Mouse (Mus musculus): Measurements from ENCODE around the gene Fsd2. TPM values are rescaled to one million over a fixed set of nuclear protein-coding genes. Genes with fewer than 3 reads are reported as not detected.

The Fsd2 gene
- polyA plus RNA-seq, 1 experiment from 2014 or later: 0.15 TPM

- 88% methylated on average over 7 of the region's 7 CpGs for WGBS
- ATAC-seq (replicated peaks; ENCODE audit: low FRiP score) (no peak), DNase-seq (ENCODE audit: low spot score) (no peak)
- no peak overlapping the region for H3K27ac ChIP-seq (ENCODE audit: low read depth, low read length)
- no peaks in the 10 kb centered on the region; the same call in 1 of the 2 replicates for H3K36me3 ChIP-seq (ENCODE audit: control insufficient read depth, insufficient read depth, low read length)
- H3K4me3 ChIP-seq (ENCODE audit: low read depth, low read length): no peak overlapping the region
- no peak overlapping the region for H3K9ac ChIP-seq (ENCODE audit: low read length)
- no peaks in the 10 kb centered on the region for H3K4me1 ChIP-seq (replicated peaks; ENCODE audit: control insufficient read depth, insufficient read depth, low read length)
- H3K9me3 ChIP-seq (ENCODE audit: control insufficient read depth, low read length): no peaks in the 10 kb centered on the region
- no peaks in the 10 kb centered on the region for H3K27me3 ChIP-seq (ENCODE audit: control insufficient read depth, insufficient read depth, low read length)
- H3K4me2 ChIP-seq (ENCODE audit: low read depth, low read length, severe bottlenecking): no peak overlapping the region
Observed at GRCm38 (mm10) chr7:81578413-81578812, 11.7 kb upstream of the Fsd2 start.

GRCm38 (mm10) chr7:81577872-81578271, 11.1 kb upstream of the Fsd2 start:
- ATAC-seq (replicated peaks; ENCODE audit: low FRiP score) (no peak), DNase-seq (ENCODE audit: low spot score) (no peak)
- Histone ChIP-seq H3K27me3 (ENCODE audit: control insufficient read depth, insufficient read depth, low read length) (no peaks in the 10 kb centered on the region), H3K9ac (ENCODE audit: low read length) (no peak overlapping the region), H3K4me3 (ENCODE audit: low read depth, low read length) (no peak overlapping the region), H3K4me1 (replicated peaks; ENCODE audit: control insufficient read depth, insufficient read depth, low read length) (no peaks in the 10 kb centered on the region), H3K27ac (ENCODE audit: low read depth, low read length) (no peak overlapping the region), H3K36me3 (ENCODE audit: control insufficient read depth, insufficient read depth, low read length) (no peaks in the 10 kb centered on the region; the same call in 1 of the 2 replicates), H3K9me3 (ENCODE audit: control insufficient read depth, low read length) (no peaks in the 10 kb centered on the region), H3K4me2 (ENCODE audit: low read depth, low read length, severe bottlenecking) (no peak overlapping the region)
- WGBS: 90% methylated on average over 3 of the region's 3 CpGs

GRCm38 (mm10) chr7:81575606-81576005, 8.9 kb upstream of the Fsd2 start:
- Histone ChIP-seq H3K36me3 (ENCODE audit: control insufficient read depth, insufficient read depth, low read length) (no peaks in the 10 kb centered on the region; the same call in 1 of the 2 replicates), H3K9me3 (ENCODE audit: control insufficient read depth, low read length) (no peaks in the 10 kb centered on the region), H3K27ac (ENCODE audit: low read depth, low read length) (no peak overlapping the region), H3K4me3 (ENCODE audit: low read depth, low read length) (no peak overlapping the region), H3K9ac (ENCODE audit: low read length) (no peak overlapping the region), H3K27me3 (ENCODE audit: control insufficient read depth, insufficient read depth, low read length) (no peaks in the 10 kb centered on the region), H3K4me1 (replicated peaks; ENCODE audit: control insufficient read depth, insufficient read depth, low read length) (no peaks in the 10 kb centered on the region), H3K4me2 (ENCODE audit: low read depth, low read length, severe bottlenecking) (no peak overlapping the region)
- 95% methylated on average over 10 of the region's 10 CpGs for WGBS
- no peak for ATAC-seq (replicated peaks; ENCODE audit: low FRiP score)
- no peak for DNase-seq (ENCODE audit: low spot score)

GRCm38 (mm10) chr7:81573821-81574220, 7.1 kb upstream of the Fsd2 start:
- no peaks in the 10 kb centered on the region for H3K4me1 ChIP-seq (replicated peaks; ENCODE audit: control insufficient read depth, insufficient read depth, low read length)
- DNase-seq (ENCODE audit: low spot score): no peak
- 95% methylated on average over 9 of the region's 9 CpGs for WGBS
- no peak for ATAC-seq (replicated peaks; ENCODE audit: low FRiP score)
- H3K9me3 ChIP-seq (ENCODE audit: control insufficient read depth, low read length): no peaks in the 10 kb centered on the region
- no peak overlapping the region for H3K4me2 ChIP-seq (ENCODE audit: low read depth, low read length, severe bottlenecking)
- no peaks in the 10 kb centered on the region; the same call in 1 of the 2 replicates for H3K36me3 ChIP-seq (ENCODE audit: control insufficient read depth, insufficient read depth, low read length)
- no peaks in the 10 kb centered on the region for H3K27me3 ChIP-seq (ENCODE audit: control insufficient read depth, insufficient read depth, low read length)
- no peak overlapping the region for H3K9ac ChIP-seq (ENCODE audit: low read length)
- H3K27ac ChIP-seq (ENCODE audit: low read depth, low read length): no peak overlapping the region
- no peak overlapping the region for H3K4me3 ChIP-seq (ENCODE audit: low read depth, low read length)

- Histone ChIP-seq H3K9me3 (ENCODE audit: control insufficient read depth, low read length) (no peaks in the 10 kb centered on the region), H3K4me2 (ENCODE audit: low read depth, low read length, severe bottlenecking) (no peak overlapping the region)
- no peak for DNase-seq (ENCODE audit: low spot score)
Observed at GRCm38 (mm10) chr7:81573397-81573796, 6.7 kb upstream of the Fsd2 start.

GRCm38 (mm10) chr7:81572610-81573268, 6.0 kb upstream of the Fsd2 start:
- 83% methylated on average over 6 of the region's 6 CpGs for WGBS
- DNase-seq (ENCODE audit: low spot score): no peak
- no peak for ATAC-seq (replicated peaks; ENCODE audit: low FRiP score)
- Histone ChIP-seq H3K36me3 (ENCODE audit: control insufficient read depth, insufficient read depth, low read length) (no peaks in the 10 kb centered on the region; the same call in 1 of the 2 replicates), H3K27ac (ENCODE audit: low read depth, low read length) (no peak overlapping the region), H3K4me2 (ENCODE audit: low read depth, low read length, severe bottlenecking) (peak overlapping the region; percentile 11; the same call in 1 of the 2 replicates), H3K4me1 (replicated peaks; ENCODE audit: control insufficient read depth, insufficient read depth, low read length) (no peaks in the 10 kb centered on the region), H3K9ac (ENCODE audit: low read length) (no peak overlapping the region), H3K27me3 (ENCODE audit: control insufficient read depth, insufficient read depth, low read length) (no peaks in the 10 kb centered on the region), H3K4me3 (ENCODE audit: low read depth, low read length) (no peak overlapping the region), H3K9me3 (ENCODE audit: control insufficient read depth, low read length) (no peaks in the 10 kb centered on the region)

More at GRCm38 (mm10) chr7:81573397-81573796, 6.7 kb upstream of the Fsd2 start:
- H3K9ac ChIP-seq (ENCODE audit: low read length): no peak overlapping the region
- no peak overlapping the region for H3K27ac ChIP-seq (ENCODE audit: low read depth, low read length)
- no peak overlapping the region for H3K4me3 ChIP-seq (ENCODE audit: low read depth, low read length)
- ATAC-seq (replicated peaks; ENCODE audit: low FRiP score): no peak
- no peaks in the 10 kb centered on the region; the same call in 1 of the 2 replicates for H3K36me3 ChIP-seq (ENCODE audit: control insufficient read depth, insufficient read depth, low read length)
- no peaks in the 10 kb centered on the region for H3K4me1 ChIP-seq (replicated peaks; ENCODE audit: control insufficient read depth, insufficient read depth, low read length)
- no peaks in the 10 kb centered on the region for H3K27me3 ChIP-seq (ENCODE audit: control insufficient read depth, insufficient read depth, low read length)
- WGBS: 94% methylated on average over 6 of the region's 6 CpGs

GRCm38 (mm10) chr7:81571941-81572441, 5.2 kb upstream of the Fsd2 start:
- Histone ChIP-seq H3K27me3 (ENCODE audit: control insufficient read depth, insufficient read depth, low read length) (no peaks in the 10 kb centered on the region), H3K36me3 (ENCODE audit: control insufficient read depth, insufficient read depth, low read length) (no peaks in the 10 kb centered on the region; the same call in 1 of the 2 replicates), H3K27ac (ENCODE audit: low read depth, low read length) (peak overlapping the region; percentile 84), H3K4me2 (ENCODE audit: low read depth, low read length, severe bottlenecking) (peak overlapping the region; percentile 80), H3K4me1 (replicated peaks; ENCODE audit: control insufficient read depth, insufficient read depth, low read length) (no peaks in the 10 kb centered on the region), H3K9me3 (ENCODE audit: control insufficient read depth, low read length) (no peaks in the 10 kb centered on the region), H3K9ac (ENCODE audit: low read length) (peak overlapping the region; percentile 85), H3K4me3 (ENCODE audit: low read depth, low read length) (peak overlapping the region; percentile 80)
- no peak for ATAC-seq (replicated peaks; ENCODE audit: low FRiP score)
- WGBS: 21% methylated on average over 15 of the region's 15 CpGs
- DNase-seq (ENCODE audit: low spot score): no peak

- Histone ChIP-seq H3K4me1 (replicated peaks; ENCODE audit: control insufficient read depth, insufficient read depth, low read length) (no peaks in the 10 kb centered on the region), H3K27ac (ENCODE audit: low read depth, low read length) (peak within 1 kb of the TSS; percentile 84), H3K9ac (ENCODE audit: low read length) (peak within 1 kb of the TSS; percentile 85), H3K4me2 (ENCODE audit: low read depth, low read length, severe bottlenecking) (peak within 1 kb of the TSS; percentile 80), H3K36me3 (ENCODE audit: control insufficient read depth, insufficient read depth, low read length) (no peaks in the 10 kb centered on the region; the same call in 1 of the 2 replicates), H3K9me3 (ENCODE audit: control insufficient read depth, low read length) (no peaks in the 10 kb centered on the region), H3K27me3 (ENCODE audit: control insufficient read depth, insufficient read depth, low read length) (no peaks in the 10 kb centered on the region), H3K4me3 (ENCODE audit: low read depth, low read length) (peak within 1 kb of the TSS; percentile 80)
- under 1% methylated on average over 81 of the region's 96 CpGs for WGBS
- ATAC-seq (replicated peaks; ENCODE audit: low FRiP score): peak; percentile 99
- peak; percentile 94 for DNase-seq (ENCODE audit: low spot score)
Observed at GRCm38 (mm10) chr7:81571108-81571940, 4.6 kb upstream of the Fsd2 start, which contains the start of gene Whamm. TSS of gene Whamm (plus strand) at chr7:81571266.

Measured in forebrain, embryonic 11.5 days (tissue).